Mouse (Mus musculus): Measurements from ENCODE around the gene Tnip1.

- TF ChIP-seq CTCF (IDR thresholded peaks at IDR 0.05; ENCODE audit: extremely low read depth, insufficient read length, insufficient replicate concordance, low read depth, low read length): no peak
- TF ChIP-seq POLR2A (IDR thresholded peaks at IDR 0.05; ENCODE audit: low read depth, low read length): no peak
These were observed 40.9 kb downstream of the Tnip1 start for GRCm38 (mm10) chr11:54921798-54922197.
